Mouse (Mus musculus) MEL (cell line): Measurements from ENCODE around the gene Ttc21b. TPM values are rescaled to one million over a fixed set of nuclear protein-coding genes. Genes with fewer than 3 reads are reported as not detected.

Experiments used
- DNase-seq: peaks from one replicate; pipeline ENCODE4 v3.0.0; 2011; ENCODE audit warnings: low read depth, low spot score
- H3K27ac ChIP-seq: 2 replicates; pipeline ENCODE4 v1.5.1; 2012; ENCODE audit warnings: low read depth, mild to moderate bottlenecking, control low read depth, low read length, moderate library complexity; ENCODE audit not compliant: control insufficient read depth
- H3K27me3 ChIP-seq, 2 experiments: fragments of 150-350 bp in 1 of 2; sonication (generic) in 1 of 2; 2 replicates each; pipeline ENCODE4 v1.6.1; 2012; ENCODE audit warnings: low read length in 2 of 2, mild to moderate bottlenecking in 2 of 2, improper control_type of control experiment in 1 of 2, moderate library complexity in 1 of 2; ENCODE audit not compliant: insufficient read depth in 2 of 2, control insufficient read depth in 1 of 2
- H3K36me3 ChIP-seq, 2 experiments: 2 replicates each; pipeline ENCODE4 v1.6.1; 2012 to 2014; ENCODE audit warnings: low read length in 2 of 2, improper control_type of control experiment in 1 of 2, inconsistent platforms in 1 of 2, mild to moderate bottlenecking in 1 of 2; ENCODE audit not compliant: insufficient read depth in 2 of 2, control insufficient read depth in 1 of 2
- H3K4me1 ChIP-seq, 2 experiments: fragments of 150-350 bp in 1 of 2; sonication (generic) in 1 of 2; 2 replicates each; pipeline ENCODE4 v1.6.1; 2012; ENCODE audit warnings: low read length in 2 of 2, improper control_type of control experiment in 1 of 2, mild to moderate bottlenecking in 1 of 2; ENCODE audit not compliant: insufficient read depth in 2 of 2, control insufficient read depth in 1 of 2
- H3K4me3 ChIP-seq, 2 experiments: fragments of 150-350 bp in 1 of 2; sonication (generic) in 1 of 2; 2 replicates each; pipeline ENCODE4 v1.5.1; 2012; ENCODE audit warnings: low read depth in 2 of 2, low read length in 2 of 2, mild to moderate bottlenecking in 2 of 2, moderate library complexity in 2 of 2, control low read depth in 1 of 2, improper control_type of control experiment in 1 of 2; ENCODE audit not compliant: control insufficient read depth in 1 of 2, insufficient read depth in 1 of 2
- H3K79me2 ChIP-seq: 2 replicates; pipeline ENCODE4 v1.6.1; 2012; ENCODE audit warnings: mild to moderate bottlenecking, low read length, moderate library complexity; ENCODE audit not compliant: control insufficient read depth, poor library complexity, insufficient read depth
- H3K9ac ChIP-seq: 2 replicates; pipeline ENCODE4 v1.6.1; 2012; ENCODE audit warnings: low read depth, mild to moderate bottlenecking, control low read depth, low read length, moderate library complexity; ENCODE audit not compliant: control insufficient read depth, poor library complexity, severe bottlenecking
- H3K9me3 ChIP-seq: fragments of 150-350 bp; sonication (generic); replicated peaks from 2 replicates; pipeline ENCODE4 v1.6.1; 2012; ENCODE audit warnings: mild to moderate bottlenecking, low read length, improper control_type of control experiment, moderate library complexity; ENCODE audit not compliant: insufficient read depth
- BHLHE40 ChIP-seq: IDR thresholded peaks from 2 replicates; pipeline ENCODE4 v1.6.1; 2012; ENCODE audit warnings: low read depth, mild to moderate bottlenecking, inconsistent platforms, low read length, improper control_type of control experiment, borderline replicate concordance
- CHD1 ChIP-seq: IDR thresholded peaks from 2 replicates; pipeline ENCODE4 v1.6.1; 2012; ENCODE audit warnings: low read depth, mild to moderate bottlenecking, inconsistent platforms, low read length, improper control_type of control experiment
- ELF1 ChIP-seq: IDR thresholded peaks from 2 replicates; pipeline ENCODE4 v1.6.1; 2014; ENCODE audit warnings: low read depth, mild to moderate bottlenecking, inconsistent platforms, low read length, improper control_type of control experiment, moderate library complexity
- ETS1 ChIP-seq: IDR thresholded peaks from 2 replicates; pipeline ENCODE4 v1.6.1; 2012; ENCODE audit warnings: low read depth, mild to moderate bottlenecking, inconsistent platforms, low read length, improper control_type of control experiment, moderate library complexity
- GATA1 ChIP-seq: IDR thresholded peaks from 2 replicates; pipeline ENCODE4 v1.6.1; 2011; ENCODE audit warnings: low read depth, low read length, improper control_type of control experiment
- HCFC1 ChIP-seq: IDR thresholded peaks from 2 replicates; pipeline ENCODE4 v1.6.1; 2012; ENCODE audit warnings: low read depth, mild to moderate bottlenecking, inconsistent platforms, low read length, improper control_type of control experiment, moderate library complexity
- JUND ChIP-seq: IDR thresholded peaks from 2 replicates; pipeline ENCODE4 v1.6.1; 2011; ENCODE audit warnings: low read depth, mild to moderate bottlenecking, improper control_type of control experiment, low read length
- MAX ChIP-seq: IDR thresholded peaks from 2 replicates; pipeline ENCODE4 v1.6.1; 2011; ENCODE audit warnings: low read length, improper control_type of control experiment
- MYC ChIP-seq: IDR thresholded peaks from 2 replicates; pipeline ENCODE4 v1.6.1; 2011; ENCODE audit warnings: low read depth, mild to moderate bottlenecking, low read length, improper control_type of control experiment, moderate library complexity
- NELFE ChIP-seq: IDR thresholded peaks from 2 replicates; pipeline ENCODE4 v1.6.1; 2011; ENCODE audit warnings: low read depth, low read length, improper control_type of control experiment
- RCOR1 ChIP-seq: IDR thresholded peaks from 2 replicates; pipeline ENCODE4 v1.6.1; 2012; ENCODE audit warnings: low read depth, mild to moderate bottlenecking, inconsistent platforms, low read length, improper control_type of control experiment
- TAL1 ChIP-seq: IDR thresholded peaks from 2 replicates; pipeline ENCODE4 v1.6.1; 2012; ENCODE audit warnings: mild to moderate bottlenecking, inconsistent platforms, low read length, moderate library complexity, mixed read lengths
- TBP ChIP-seq: IDR thresholded peaks from 2 replicates; pipeline ENCODE4 v1.8.0; 2011; ENCODE audit warnings: low read depth, low read length, improper control_type of control experiment
- TCF12 ChIP-seq: IDR thresholded peaks from 2 replicates; pipeline ENCODE4 v1.6.1; 2014; ENCODE audit warnings: low read depth, mild to moderate bottlenecking, inconsistent platforms, low read length, improper control_type of control experiment, moderate library complexity
- UBTF ChIP-seq: IDR thresholded peaks from 2 replicates; pipeline ENCODE4 v1.6.1; 2012; ENCODE audit warnings: low read depth, mild to moderate bottlenecking, inconsistent platforms, low read length, improper control_type of control experiment, moderate library complexity, borderline replicate concordance; ENCODE audit not compliant: insufficient read depth
- USF1 ChIP-seq: IDR thresholded peaks from 2 replicates; pipeline ENCODE4 v1.6.1; 2014; ENCODE audit warnings: low read depth, mild to moderate bottlenecking, inconsistent platforms, low read length, improper control_type of control experiment, moderate library complexity
- USF2 ChIP-seq, 2 experiments: IDR thresholded peaks; 2 replicates each; pipeline ENCODE4 v1.6.1; 2011 to 2012; ENCODE audit warnings: improper control_type of control experiment in 2 of 2, low read length in 2 of 2, borderline replicate concordance in 1 of 2, inconsistent platforms in 1 of 2, low read depth in 1 of 2, mild to moderate bottlenecking in 1 of 2; ENCODE audit not compliant: insufficient read depth in 1 of 2
- polyA plus RNA-seq, 2 experiments: library from polyadenylated mRNA; stranded (reverse) in 1 of 2; unstranded in 1 of 2; fragments of >175 nt in 1 of 2; fragments of >200 nt in 1 of 2; gene quantifications; 2 replicates each; pipeline versions ENCODE4 v1.2.1 to v1.2.4; 2012; ENCODE audit warnings: low replicate concordance in 2 of 2, low read depth in 1 of 2; ENCODE audit not compliant: insufficient read length in 2 of 2, insufficient read depth in 1 of 2, missing spikeins in 1 of 2
- total RNA-seq: library from RNA; depleted of rRNA; stranded (reverse); fragments of 300-350 nt; gene quantifications from 2 replicates; pipeline ENCODE4 v1.2.3, GENCODE M21; 2012

Gene Ttc21b
- total and polyA plus RNA-seq, 3 experiments = not detected

DNA sequence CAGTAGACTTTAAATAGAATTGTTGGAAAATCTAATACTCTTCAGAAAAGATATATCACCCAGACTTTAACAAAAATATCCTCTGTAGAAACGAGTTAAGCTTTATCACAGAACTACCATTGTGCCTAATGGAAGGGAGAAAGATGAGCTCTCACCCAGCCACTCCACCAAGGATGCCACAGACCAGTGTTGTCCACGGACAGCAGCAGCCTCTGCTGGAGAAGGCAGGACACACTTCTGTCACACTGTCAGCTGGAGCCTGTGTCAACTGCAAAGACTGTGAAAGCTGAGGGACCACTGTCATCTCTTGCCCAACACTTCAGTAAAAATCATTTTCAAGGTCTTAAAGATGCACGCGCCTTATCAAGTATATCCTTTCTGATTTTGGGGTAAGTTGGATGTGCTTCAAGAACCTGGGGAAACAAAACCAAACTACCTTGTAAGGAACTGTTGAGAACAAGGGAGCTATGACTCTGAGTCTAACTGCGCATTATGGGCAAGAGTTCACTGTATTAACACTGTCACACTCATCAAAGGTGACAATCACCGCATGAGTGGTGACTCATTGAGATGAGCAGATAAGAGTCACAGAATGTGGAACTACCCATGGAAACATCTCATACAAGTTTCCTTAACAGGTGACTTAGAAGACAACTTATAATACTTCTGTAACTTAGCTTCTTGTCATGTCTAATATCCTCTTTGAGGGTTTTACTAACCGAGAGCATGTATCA is 71.8 kb downstream of the Ttc21b start:
- no peak for DNase-seq
- no peak overlapping the region for H3K9ac ChIP-seq
- no peaks in the 10 kb centered on the region for H3K4me1 ChIP-seq
- H3K27ac ChIP-seq = no peak overlapping the region
- H3K27me3 ChIP-seq = no peaks in the 10 kb centered on the region
- no peaks in the 10 kb centered on the region for H3K9me3 ChIP-seq
- TF ChIP-seq UBTF (no peak), GATA1 (no peak), ETS1 (no peak), BHLHE40 (no peak), JUND (no peak), MAX (no peak), NELFE (no peak), RCOR1 (no peak)
- H3K36me3 ChIP-seq = no peaks in the 10 kb centered on the region
- no peak overlapping the region for H3K4me3 ChIP-seq
- H3K79me2 ChIP-seq = no peaks in the 10 kb centered on the region

DNA sequence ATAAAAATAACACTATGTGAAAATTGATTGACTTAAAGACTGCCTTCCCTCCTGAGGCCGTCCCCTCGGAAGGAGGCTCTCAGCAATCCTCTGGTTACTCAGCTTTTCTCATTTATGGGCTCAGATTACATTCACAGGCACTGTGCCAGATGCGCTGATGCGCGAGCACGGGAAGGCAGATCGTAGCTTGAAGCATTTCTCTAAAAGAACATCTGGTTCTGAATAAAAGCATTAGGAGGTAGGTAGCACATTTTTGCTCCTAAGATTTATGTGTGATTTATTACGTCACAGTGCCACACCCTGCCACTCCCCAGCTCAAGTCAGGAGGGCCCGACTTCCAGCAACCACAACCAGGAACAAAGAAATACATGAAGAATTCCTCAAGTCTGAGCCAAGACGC is 76.1 kb downstream of the Ttc21b start:
- Histone ChIP-seq H3K9me3 (no peaks in the 10 kb centered on the region), H3K27ac (no peak overlapping the region), H3K27me3 (no peaks in the 10 kb centered on the region), H3K36me3 (no peaks in the 10 kb centered on the region), H3K4me3 (no peak overlapping the region), H3K4me1 (no peaks in the 10 kb centered on the region), H3K9ac (no peak overlapping the region), H3K79me2 (no peaks in the 10 kb centered on the region)
- TF ChIP-seq TCF12 = no peak
- TF ChIP-seq CHD1 = no peak
- no peak for TF ChIP-seq HCFC1
- TF ChIP-seq ETS1 = no peak
- TF ChIP-seq USF1 = no peak
- no peak for TF ChIP-seq TAL1
- TF ChIP-seq BHLHE40 = no peak
- no peak for TF ChIP-seq ELF1
- no peak for TF ChIP-seq MYC
- TF ChIP-seq TBP = no peak
- TF ChIP-seq USF2 (IDR thresholded peaks at IDR 0.05; ENCODE audit: borderline replicate concordance in 1 of 2, insufficient read depth in 1 of 2, low read depth in 1 of 2, low read length in 2 of 2) = no peak
- DNase-seq = no peak
